Mouse (Mus musculus): Measurements from ENCODE around the gene Cdc20b. TPM values are rescaled to one million over a fixed set of nuclear protein-coding genes. Genes with fewer than 3 reads are reported as not detected.
A peak's percentile ranks its signal among the peaks of the same experiment; 100 is the strongest.

Cdc20b gene
- polyA plus RNA-seq, 1 experiment, result not detected

- Histone ChIP-seq H3K4me3 (ENCODE audit: insufficient read depth, low read depth, low read length) (peak within 1 kb of the TSS; percentile 68), H3K4me1 (ENCODE audit: control insufficient read depth, insufficient read depth, insufficient read length, low read length) (no peaks in the 10 kb centered on the region), H3K27ac (replicated peaks; ENCODE audit: low read depth, low read length) (peak within 1 kb of the TSS; percentile 38)
Observed at GRCm38 (mm10) chr13:113046211-113046883, 11.4 kb downstream of the Cdc20b start, which contains the start of gene Gpx8. Gpx8 (minus strand) TSS chr13:113046410.

DNA sequence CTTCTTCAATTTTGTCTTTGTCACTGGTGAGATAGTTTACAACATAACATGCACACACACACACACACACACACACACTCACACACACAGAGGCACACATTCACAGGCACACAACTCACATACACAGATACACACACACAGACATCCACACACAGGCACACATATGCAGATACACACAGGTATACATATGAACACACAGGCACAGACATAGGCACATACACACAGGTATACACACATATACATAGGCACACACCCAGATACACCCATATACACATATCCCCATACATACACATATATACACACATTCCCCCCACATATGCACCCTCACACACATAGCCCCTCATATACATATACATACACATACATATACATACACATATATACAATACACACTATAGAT is 12.1 kb downstream of the Cdc20b start:
- H3K4me3 ChIP-seq (ENCODE audit: insufficient read depth, low read depth, low read length), result no peak overlapping the region
- no peak overlapping the region for H3K27ac ChIP-seq (replicated peaks; ENCODE audit: low read depth, low read length)
- no peaks in the 10 kb centered on the region for H3K4me1 ChIP-seq (ENCODE audit: control insufficient read depth, insufficient read depth, insufficient read length, low read length)

DNA sequence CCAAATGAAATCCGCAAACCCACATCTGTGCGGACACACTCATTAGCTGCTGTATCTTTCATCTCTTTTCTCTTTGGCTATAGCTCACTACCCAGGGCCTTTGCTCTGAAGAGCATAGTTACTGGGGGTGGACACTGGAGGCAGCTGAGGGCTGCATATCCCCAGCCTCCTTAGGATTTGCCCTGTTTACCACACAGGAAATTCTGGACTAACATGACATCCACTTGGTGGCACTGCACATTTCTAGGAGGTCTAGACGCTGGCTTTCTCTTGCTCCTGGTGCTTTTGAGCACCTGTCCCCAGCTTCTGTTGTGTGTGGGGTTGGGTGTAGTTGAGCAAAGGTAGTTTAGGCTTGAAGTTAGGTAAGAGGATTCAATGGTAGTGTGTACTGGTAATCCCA is 12.7 kb downstream of the Cdc20b start:
- H3K4me1 ChIP-seq (ENCODE audit: control insufficient read depth, insufficient read depth, insufficient read length, low read length), result no peaks in the 10 kb centered on the region
- no peak overlapping the region for H3K4me3 ChIP-seq (ENCODE audit: insufficient read depth, low read depth, low read length)
- H3K27ac ChIP-seq (replicated peaks; ENCODE audit: low read depth, low read length), result no peak overlapping the region

- H3K27ac ChIP-seq (replicated peaks; ENCODE audit: low read depth, low read length), result no peak overlapping the region
- no peak overlapping the region for H3K4me3 ChIP-seq (ENCODE audit: insufficient read depth, low read depth, low read length)
- no peaks in the 10 kb centered on the region for H3K4me1 ChIP-seq (ENCODE audit: control insufficient read depth, insufficient read depth, insufficient read length, low read length)
Observed at GRCm38 (mm10) chr13:113054230-113054629, 19.3 kb downstream of the Cdc20b start.

GRCm38 (mm10) chr13:113055826-113056225 is 20.9 kb downstream of the Cdc20b start:
- no peak overlapping the region for H3K4me3 ChIP-seq (ENCODE audit: insufficient read depth, low read depth, low read length)
- no peak overlapping the region for H3K27ac ChIP-seq (replicated peaks; ENCODE audit: low read depth, low read length)
- no peaks in the 10 kb centered on the region for H3K4me1 ChIP-seq (ENCODE audit: control insufficient read depth, insufficient read depth, insufficient read length, low read length)

- H3K4me1 ChIP-seq (ENCODE audit: control insufficient read depth, insufficient read depth, insufficient read length, low read length), result no peaks in the 10 kb centered on the region
- no peak overlapping the region for H3K27ac ChIP-seq (replicated peaks; ENCODE audit: low read depth, low read length)
- no peak overlapping the region for H3K4me3 ChIP-seq (ENCODE audit: insufficient read depth, low read depth, low read length)
Observed at GRCm38 (mm10) chr13:113061746-113062145, 26.8 kb downstream of the Cdc20b start.

DNA sequence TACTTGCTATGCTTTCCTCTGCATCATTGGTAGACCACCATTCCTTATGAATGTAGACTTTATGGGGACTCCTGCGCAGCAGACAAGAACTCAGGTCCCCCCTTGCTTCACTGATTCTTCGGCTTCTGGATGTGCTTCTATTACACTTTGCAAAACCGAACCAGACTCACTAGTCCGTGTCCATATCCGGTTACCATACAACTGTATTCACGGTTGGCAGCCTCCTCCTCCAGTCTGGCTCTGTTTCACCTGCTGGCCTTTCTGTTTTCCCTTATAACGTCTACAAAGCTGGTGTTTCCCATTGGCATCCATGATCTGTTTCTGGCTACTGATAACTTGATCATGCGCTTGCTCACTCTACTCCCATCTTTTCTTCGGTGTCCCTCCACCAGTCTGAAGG is 29.6 kb downstream of the Cdc20b start:
- no peak overlapping the region for H3K4me3 ChIP-seq (ENCODE audit: insufficient read depth, low read depth, low read length)
- H3K27ac ChIP-seq (replicated peaks; ENCODE audit: low read depth, low read length), result no peak overlapping the region
- no peaks in the 10 kb centered on the region for H3K4me1 ChIP-seq (ENCODE audit: control insufficient read depth, insufficient read depth, insufficient read length, low read length)

- H3K4me1 ChIP-seq (ENCODE audit: control insufficient read depth, insufficient read depth, insufficient read length, low read length), result no peaks in the 10 kb centered on the region
Observed at GRCm38 (mm10) chr13:113079021-113079420, 44.1 kb downstream of the Cdc20b start.

GRCm38 (mm10) chr13:113082101-113082500 is 47.2 kb downstream of the Cdc20b start:
- Histone ChIP-seq H3K4me1 (ENCODE audit: control insufficient read depth, insufficient read depth, insufficient read length, low read length) (no peaks in the 10 kb centered on the region), H3K4me3 (ENCODE audit: insufficient read depth, low read depth, low read length) (no peak overlapping the region), H3K27ac (replicated peaks; ENCODE audit: low read depth, low read length) (no peak overlapping the region)

More at GRCm38 (mm10) chr13:113079021-113079420, 44.1 kb downstream of the Cdc20b start:
- Histone ChIP-seq H3K4me3 (ENCODE audit: insufficient read depth, low read depth, low read length) (no peak overlapping the region), H3K27ac (replicated peaks; ENCODE audit: low read depth, low read length) (no peak overlapping the region)

GRCm38 (mm10) chr13:113084732-113085131 is 49.8 kb downstream of the Cdc20b start:
- no peaks in the 10 kb centered on the region for H3K4me1 ChIP-seq (ENCODE audit: control insufficient read depth, insufficient read depth, insufficient read length, low read length)
- H3K4me3 ChIP-seq (ENCODE audit: insufficient read depth, low read depth, low read length), result no peak overlapping the region
- H3K27ac ChIP-seq (replicated peaks; ENCODE audit: low read depth, low read length), result no peak overlapping the region

GRCm38 (mm10) chr13:113087226-113088017 is 52.5 kb downstream of the Cdc20b start:
- H3K27ac ChIP-seq (replicated peaks; ENCODE audit: low read depth, low read length), result no peak overlapping the region
- H3K4me1 ChIP-seq (ENCODE audit: control insufficient read depth, insufficient read depth, insufficient read length, low read length), result no peaks in the 10 kb centered on the region
- no peak overlapping the region for H3K4me3 ChIP-seq (ENCODE audit: insufficient read depth, low read depth, low read length)

- H3K4me1 ChIP-seq (ENCODE audit: control insufficient read depth, insufficient read depth, insufficient read length, low read length), result no peaks in the 10 kb centered on the region
- H3K4me3 ChIP-seq (ENCODE audit: insufficient read depth, low read depth, low read length), result no peak overlapping the region
Observed at GRCm38 (mm10) chr13:113090489-113090888, 55.6 kb downstream of the Cdc20b start.

GRCm38 (mm10) chr13:113094618-113095017 is 59.7 kb downstream of the Cdc20b start:
- Histone ChIP-seq H3K4me1 (ENCODE audit: control insufficient read depth, insufficient read depth, insufficient read length, low read length) (no peaks in the 10 kb centered on the region), H3K27ac (replicated peaks; ENCODE audit: low read depth, low read length) (no peak overlapping the region), H3K4me3 (ENCODE audit: insufficient read depth, low read depth, low read length) (no peak overlapping the region)

More at GRCm38 (mm10) chr13:113090489-113090888, 55.6 kb downstream of the Cdc20b start:
- H3K27ac ChIP-seq (replicated peaks; ENCODE audit: low read depth, low read length), result no peak overlapping the region

GRCm38 (mm10) chr13:113097011-113097410 is 62.1 kb downstream of the Cdc20b start:
- no peak overlapping the region for H3K27ac ChIP-seq (replicated peaks; ENCODE audit: low read depth, low read length)
- H3K4me1 ChIP-seq (ENCODE audit: control insufficient read depth, insufficient read depth, insufficient read length, low read length), result no peaks in the 10 kb centered on the region
- no peak overlapping the region for H3K4me3 ChIP-seq (ENCODE audit: insufficient read depth, low read depth, low read length)

- no peaks in the 10 kb centered on the region for H3K4me1 ChIP-seq (ENCODE audit: control insufficient read depth, insufficient read depth, insufficient read length, low read length)
- H3K27ac ChIP-seq (replicated peaks; ENCODE audit: low read depth, low read length), result no peak overlapping the region
- H3K4me3 ChIP-seq (ENCODE audit: insufficient read depth, low read depth, low read length), result no peak overlapping the region
Observed at GRCm38 (mm10) chr13:113098406-113098805, 63.5 kb downstream of the Cdc20b start.

DNA sequence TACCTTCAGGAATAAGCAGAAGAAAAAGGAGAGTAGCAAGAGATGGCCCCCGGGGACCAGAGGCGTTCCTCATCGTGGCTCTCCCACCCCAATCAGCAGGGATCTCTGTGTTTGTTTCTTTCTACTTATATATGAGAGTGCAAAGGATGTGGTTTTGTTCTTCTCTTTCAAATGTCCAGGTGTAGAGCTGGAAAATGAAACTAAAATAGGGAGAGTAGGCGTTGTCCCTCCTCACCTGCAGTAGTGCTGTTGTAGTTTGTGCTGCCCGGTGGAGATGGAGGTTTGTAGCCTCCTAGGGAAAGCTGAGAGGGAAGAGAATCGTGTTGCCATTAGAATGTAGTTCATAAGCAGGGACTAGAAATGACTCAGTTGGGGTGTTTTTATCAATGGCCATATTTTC is 66.0 kb downstream of the Cdc20b start, which contains the start of gene Gzma:
TSS of gene Gzma (minus strand) at position 103 of the 400 bp plus-strand sequence.
- H3K4me1 ChIP-seq (ENCODE audit: control insufficient read depth, insufficient read depth, insufficient read length, low read length), result no peaks in the 10 kb centered on the region
- H3K27ac ChIP-seq (replicated peaks; ENCODE audit: low read depth, low read length), result no peak within 1 kb of the TSS
- H3K4me3 ChIP-seq (ENCODE audit: insufficient read depth, low read depth, low read length), result no peak within 1 kb of the TSS

Measured in brown adipose tissue, adult 24 weeks (tissue).